Mouse (Mus musculus): ENCODE measurements around the gene B230217C12Rik. TPM values are rescaled to one million over a fixed set of nuclear protein-coding genes. Genes with fewer than 3 reads are reported as not detected.
"Not testable (repeated sequence)": the region's sequence is repeated elsewhere in the genome, so short reads cannot be mapped to it uniquely, and the experiment has no call there.

Gene B230217C12Rik
- polyA plus RNA-seq, 1 experiment from 2014 or later = 1.1 TPM

DNA sequence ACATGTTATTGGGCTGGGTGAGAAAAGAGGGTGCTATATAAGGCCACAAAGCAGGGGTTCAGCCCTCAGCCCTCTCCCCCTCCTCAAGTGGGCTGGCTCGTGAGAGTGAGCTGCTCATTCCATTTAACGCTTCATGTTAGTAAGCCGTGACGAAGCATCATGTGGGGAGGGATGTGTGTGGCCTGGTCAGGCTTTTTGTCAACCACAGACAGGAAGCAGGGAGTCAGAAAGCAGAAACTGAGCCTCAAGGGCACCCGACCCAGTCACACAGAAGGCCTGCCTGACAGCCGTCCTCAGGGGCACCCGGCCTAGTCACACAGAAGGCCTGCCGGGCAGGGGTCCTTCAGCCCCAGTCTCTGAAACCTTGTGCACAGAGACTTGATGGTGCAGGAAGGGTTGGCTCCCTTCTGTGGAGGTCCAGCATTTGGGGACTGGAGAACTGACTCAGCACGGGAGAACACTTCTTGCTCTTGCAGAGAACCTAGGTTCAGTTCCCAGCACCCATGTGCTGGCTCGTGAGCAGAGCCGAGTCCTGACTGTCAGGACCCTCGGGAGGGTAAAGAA is 10.6 kb upstream of the B230217C12Rik start:
- Histone ChIP-seq H3K9me3 (ENCODE audit: control insufficient read depth, low read length) (no peaks in the 10 kb centered on the region), H3K4me3 (ENCODE audit: low read depth, low read length) (no peak overlapping the region), H3K9ac (ENCODE audit: low read length) (no peak overlapping the region), H3K4me2 (replicated peaks; ENCODE audit: low read depth) (no peak overlapping the region), H3K27ac (replicated peaks) (peak overlapping the region; percentile 40; the same call in 1 of the 2 replicates), H3K4me1 (replicated peaks; ENCODE audit: control insufficient read depth, insufficient read depth) (no peaks in the 10 kb centered on the region), H3K36me3 (ENCODE audit: control insufficient read depth, insufficient read depth, low read length) (peaks cover 29% of the 10 kb centered on the region), H3K27me3 (ENCODE audit: control insufficient read depth, insufficient read depth, low read length) (no peaks in the 10 kb centered on the region)
- ATAC-seq (ENCODE audit: low FRiP score, low TSS enrichment) = no peak
- TF ChIP-seq CTCF (IDR thresholded peaks at IDR 0.05; ENCODE audit: low read depth) (no peak), EP300 (optimal IDR thresholded peaks at IDR 0.05) (no peak)
- no peak for DNase-seq (ENCODE audit: low spot score)
- 76% methylated on average over 12 of the region's 12 CpGs for WGBS

DNA sequence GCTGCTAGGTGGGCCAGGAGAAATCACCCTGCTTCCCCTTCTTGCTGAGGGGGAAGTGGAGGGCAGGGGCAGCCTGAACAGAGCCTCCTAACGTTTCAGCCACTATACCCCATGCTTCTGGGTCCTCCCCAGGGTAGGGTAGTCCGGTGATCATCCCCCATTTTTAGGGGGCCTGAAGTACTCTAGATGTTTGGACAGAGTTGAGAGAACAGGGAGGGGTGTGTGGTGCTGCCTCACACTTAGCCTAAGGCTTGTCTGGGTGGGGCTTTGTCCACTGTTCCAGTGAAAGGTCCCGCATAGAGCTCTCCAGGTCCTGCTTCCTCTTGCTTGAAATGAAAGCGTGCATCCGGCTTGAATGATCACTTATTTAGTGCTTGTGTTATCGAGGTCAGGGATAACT is 10.1 kb upstream of the B230217C12Rik start:
- H3K36me3 ChIP-seq (ENCODE audit: control insufficient read depth, insufficient read depth, low read length) = peaks cover 27% of the 10 kb centered on the region
- H3K4me3 ChIP-seq (ENCODE audit: low read depth, low read length) = no peak overlapping the region
- H3K9ac ChIP-seq (ENCODE audit: low read length) = no peak overlapping the region
- DNase-seq (ENCODE audit: low spot score) (no peak), ATAC-seq (ENCODE audit: low FRiP score, low TSS enrichment) (no peak; the same call in 1 of the 2 replicates)
- H3K9me3 ChIP-seq (ENCODE audit: control insufficient read depth, low read length) = no peaks in the 10 kb centered on the region
- peak overlapping the region; percentile 40; the same call in 1 of the 2 replicates for H3K27ac ChIP-seq (replicated peaks)
- H3K27me3 ChIP-seq (ENCODE audit: control insufficient read depth, insufficient read depth, low read length) = no peaks in the 10 kb centered on the region
- no peaks in the 10 kb centered on the region for H3K4me1 ChIP-seq (replicated peaks; ENCODE audit: control insufficient read depth, insufficient read depth)
- no peak overlapping the region for H3K4me2 ChIP-seq (replicated peaks; ENCODE audit: low read depth)
- WGBS = 60% methylated on average over 6 of the region's 6 CpGs
- TF ChIP-seq CTCF (IDR thresholded peaks at IDR 0.05; ENCODE audit: low read depth) = no peak
- no peak for TF ChIP-seq EP300 (optimal IDR thresholded peaks at IDR 0.05)

DNA sequence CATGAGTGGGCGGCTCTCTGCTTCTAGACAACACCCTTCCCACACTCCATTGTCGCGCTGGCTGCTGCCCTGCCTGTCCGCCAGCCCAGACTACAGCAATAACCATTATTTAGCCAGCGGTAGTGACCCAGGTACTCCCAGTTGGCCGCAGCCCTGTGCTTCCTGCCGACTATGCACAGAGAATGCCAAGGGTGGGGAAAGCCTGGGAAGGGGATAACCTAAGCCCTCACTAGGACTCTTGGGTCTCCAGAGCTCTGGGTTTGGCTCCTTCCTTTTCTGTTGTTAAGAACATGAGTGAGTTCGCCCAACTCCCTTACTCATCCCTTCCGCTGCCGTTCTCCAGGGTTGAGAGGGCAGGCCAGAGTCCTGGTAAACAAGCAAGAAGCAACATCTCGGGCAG is 8.6 kb upstream of the B230217C12Rik start:
- Histone ChIP-seq H3K9me3 (ENCODE audit: control insufficient read depth, low read length) (no peaks in the 10 kb centered on the region), H3K27me3 (ENCODE audit: control insufficient read depth, insufficient read depth, low read length) (no peaks in the 10 kb centered on the region), H3K4me3 (ENCODE audit: low read depth, low read length) (no peak overlapping the region), H3K4me2 (replicated peaks; ENCODE audit: low read depth) (no peak overlapping the region), H3K9ac (ENCODE audit: low read length) (no peak overlapping the region), H3K27ac (replicated peaks) (no peak overlapping the region), H3K36me3 (ENCODE audit: control insufficient read depth, insufficient read depth, low read length) (peaks cover 23% of the 10 kb centered on the region), H3K4me1 (replicated peaks; ENCODE audit: control insufficient read depth, insufficient read depth) (no peaks in the 10 kb centered on the region)
- DNase-seq (ENCODE audit: low spot score) (no peak), ATAC-seq (ENCODE audit: low FRiP score, low TSS enrichment) (peak; percentile 24; the same call in 1 of the 2 replicates)
- TF ChIP-seq CTCF (IDR thresholded peaks at IDR 0.05; ENCODE audit: low read depth) (no peak), EP300 (optimal IDR thresholded peaks at IDR 0.05) (no peak)
- 75% methylated on average over 11 of the region's 11 CpGs for WGBS

- Histone ChIP-seq H3K36me3 (ENCODE audit: control insufficient read depth, insufficient read depth, low read length) (peaks cover 22% of the 10 kb centered on the region), H3K9ac (ENCODE audit: low read length) (no peak overlapping the region), H3K4me2 (replicated peaks; ENCODE audit: low read depth) (no peak overlapping the region), H3K9me3 (ENCODE audit: control insufficient read depth, low read length) (no peaks in the 10 kb centered on the region), H3K27ac (replicated peaks) (no peak overlapping the region), H3K4me3 (ENCODE audit: low read depth, low read length) (no peak overlapping the region), H3K27me3 (ENCODE audit: control insufficient read depth, insufficient read depth, low read length) (no peaks in the 10 kb centered on the region), H3K4me1 (replicated peaks; ENCODE audit: control insufficient read depth, insufficient read depth) (no peaks in the 10 kb centered on the region)
- TF ChIP-seq CTCF (IDR thresholded peaks at IDR 0.05; ENCODE audit: low read depth) = no peak
- no peak for DNase-seq (ENCODE audit: low spot score)
- 87% methylated on average over 15 of the region's 15 CpGs for WGBS
- ATAC-seq (ENCODE audit: low FRiP score, low TSS enrichment) = no peak
Measured at GRCm38 (mm10) chr11:97833352-97833751, 7.2 kb upstream of the B230217C12Rik start.

DNA sequence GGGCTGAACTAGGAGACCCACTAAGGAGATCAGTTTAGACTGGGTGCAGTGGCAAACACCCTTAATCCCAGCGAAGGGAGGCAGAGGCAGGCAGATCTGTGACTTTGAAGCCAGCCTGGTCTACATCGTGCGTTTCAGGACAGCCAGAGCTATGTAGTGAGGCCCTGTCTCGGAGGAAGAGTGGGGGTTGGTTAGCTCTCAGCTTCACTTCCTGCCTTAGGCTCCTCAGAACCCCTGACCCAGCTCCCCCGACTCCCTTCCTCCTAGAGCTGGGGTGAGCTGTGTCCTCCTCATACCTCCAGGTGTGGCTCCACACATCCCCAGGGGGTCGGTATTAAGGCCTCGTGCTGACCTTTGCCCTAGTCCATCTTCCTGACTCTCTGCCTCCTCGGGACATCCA is 4.0 kb upstream of the B230217C12Rik start:
- Histone ChIP-seq H3K36me3 (ENCODE audit: control insufficient read depth, insufficient read depth, low read length) (peaks cover 22% of the 10 kb centered on the region), H3K27me3 (ENCODE audit: control insufficient read depth, insufficient read depth, low read length) (no peaks in the 10 kb centered on the region), H3K4me2 (replicated peaks; ENCODE audit: low read depth) (no peak overlapping the region), H3K9ac (ENCODE audit: low read length) (no peak overlapping the region), H3K4me3 (ENCODE audit: low read depth, low read length) (no peak overlapping the region), H3K9me3 (ENCODE audit: control insufficient read depth, low read length) (no peaks in the 10 kb centered on the region), H3K27ac (replicated peaks) (0 out of 2 replicates have a peak overlapping the region, but pooled peaks have one; percentile 30), H3K4me1 (replicated peaks; ENCODE audit: control insufficient read depth, insufficient read depth) (no peaks in the 10 kb centered on the region)
- no peak for ATAC-seq (ENCODE audit: low FRiP score, low TSS enrichment)
- 61% methylated on average over 8 of the region's 8 CpGs for WGBS
- DNase-seq (ENCODE audit: low spot score) = no peak
- TF ChIP-seq CTCF (IDR thresholded peaks at IDR 0.05; ENCODE audit: low read depth) = no peak
- TF ChIP-seq EP300 (optimal IDR thresholded peaks at IDR 0.05) = no peak

DNA sequence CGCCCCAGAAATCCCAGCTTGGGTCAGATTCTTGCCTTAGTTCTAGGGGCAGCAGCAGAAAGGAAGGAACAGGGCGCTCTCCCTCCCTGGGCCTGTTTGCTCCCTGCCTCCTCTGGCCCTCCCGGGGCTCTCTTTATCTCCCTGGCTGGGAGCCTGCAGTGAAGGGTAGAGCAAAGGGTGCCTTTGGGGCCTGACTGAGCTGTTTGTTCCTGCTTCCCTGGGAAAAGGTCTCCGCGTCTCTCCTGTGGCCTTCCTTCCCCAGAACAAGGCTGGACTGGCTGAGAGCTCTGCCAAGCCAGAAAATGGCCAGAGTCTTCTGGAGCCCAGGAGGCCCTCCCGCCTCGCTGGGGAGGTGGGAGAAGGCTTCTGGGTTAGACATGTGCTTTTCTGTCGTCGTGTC is 3.5 kb upstream of the B230217C12Rik start:
- WGBS = 68% methylated on average over 9 of the region's 9 CpGs
- DNase-seq (ENCODE audit: low spot score) (peak; percentile 55), ATAC-seq (ENCODE audit: low FRiP score, low TSS enrichment) (peak; percentile 43; the same call in 1 of the 2 replicates)
- H3K27ac ChIP-seq (replicated peaks); H3K9ac ChIP-seq (ENCODE audit: low read length); H3K4me1 ChIP-seq (replicated peaks; ENCODE audit: control insufficient read depth, insufficient read depth); H3K9me3 ChIP-seq (ENCODE audit: control insufficient read depth, low read length); H3K4me3 ChIP-seq (ENCODE audit: low read depth, low read length); H3K4me2 ChIP-seq (replicated peaks; ENCODE audit: low read depth); H3K27me3 ChIP-seq (ENCODE audit: control insufficient read depth, insufficient read depth, low read length): not testable (repeated sequence)
- H3K36me3 ChIP-seq (ENCODE audit: control insufficient read depth, insufficient read depth, low read length) = peaks cover 22% of the 10 kb centered on the region

Data from stomach, postnatal 0 days (tissue).